Mouse (Mus musculus) bone marrow macrophage, adult 2 months (primary cell): ENCODE data around the gene Fam219a. TPM values are rescaled to one million over a fixed set of nuclear protein-coding genes. Genes with fewer than 3 reads are reported as not detected.

Experiments used
- H3K27ac ChIP-seq: 2 replicates; pipeline ENCODE4 v1.5.1; 2012; ENCODE audit warnings: low read depth, low read length; ENCODE audit not compliant: insufficient read depth
- H3K4me1 ChIP-seq: 2 replicates; pipeline ENCODE4 v1.6.1; 2012; ENCODE audit warnings: low read length; ENCODE audit not compliant: control insufficient read depth, insufficient read depth
- H3K4me3 ChIP-seq: 2 replicates; pipeline ENCODE4 v1.5.1; 2012; ENCODE audit warnings: mild to moderate bottlenecking, low read length, moderate library complexity; ENCODE audit not compliant: insufficient read depth
- CTCF ChIP-seq: IDR thresholded peaks from 2 replicates; pipeline ENCODE4 v1.5.1; 2012; ENCODE audit warnings: low read depth, mild to moderate bottlenecking, low read length, moderate library complexity
- POLR2A ChIP-seq: IDR thresholded peaks from 2 replicates; pipeline ENCODE4 v1.6.1; 2012; ENCODE audit warnings: mild to moderate bottlenecking, low read depth, low read length, borderline replicate concordance
- polyA plus RNA-seq: library from polyadenylated mRNA; stranded (reverse); fragments of >200 nt; gene quantifications from 2 replicates; pipeline ENCODE4 v1.2.4, GENCODE M21; 2012; ENCODE audit not compliant: missing spikeins, insufficient read depth, insufficient read length

Gene Fam219a
- polyA plus RNA-seq, 1 experiment, result 35.2 TPM

DNA sequence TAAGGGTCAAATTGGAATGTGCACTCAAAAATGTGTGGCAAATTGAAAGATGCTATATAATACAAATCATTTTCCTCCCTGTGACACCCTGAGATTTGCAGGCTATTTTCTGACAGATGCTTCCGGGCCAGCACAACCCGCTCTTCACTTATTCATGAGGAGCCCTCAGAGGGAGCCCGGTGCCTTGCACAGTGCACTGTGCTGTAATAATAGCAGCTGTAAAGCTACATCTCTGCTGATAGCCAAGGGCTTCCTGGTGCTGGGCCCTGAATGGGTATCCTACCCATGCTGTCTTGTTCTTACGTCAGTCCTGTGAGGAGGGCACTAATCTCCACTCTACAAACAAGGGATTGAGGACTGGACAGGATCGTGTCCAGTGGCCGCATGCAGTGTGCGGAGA is 14.0 kb upstream of the Fam219a start:
- no peak overlapping the region for H3K27ac ChIP-seq
- no peak overlapping the region for H3K4me3 ChIP-seq
- TF ChIP-seq CTCF (no peak), POLR2A (no peak)
- no peaks in the 10 kb centered on the region for H3K4me1 ChIP-seq

DNA sequence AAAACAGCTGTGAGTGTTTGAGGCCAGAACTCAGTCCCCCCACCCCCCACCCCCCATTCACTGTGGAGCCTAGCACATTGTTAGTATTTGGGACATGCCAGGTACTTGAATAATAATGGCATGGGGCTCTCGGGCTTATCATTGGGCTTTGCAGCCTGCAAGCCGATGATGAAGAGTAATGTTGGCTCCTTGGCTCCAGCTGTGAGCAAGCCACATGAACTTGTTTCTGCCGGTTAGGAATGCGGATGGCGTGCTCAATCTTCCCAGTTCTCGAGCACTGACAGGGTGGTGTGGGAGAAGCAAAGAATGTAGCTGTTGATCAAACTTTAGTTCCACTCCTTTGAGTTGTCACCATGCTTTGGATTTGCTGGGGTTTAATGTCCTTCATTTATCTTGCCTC is 6.6 kb upstream of the Fam219a start:
- H3K27ac ChIP-seq, result no peak overlapping the region
- TF ChIP-seq POLR2A (no peak), CTCF (no peak)
- no peaks in the 10 kb centered on the region for H3K4me1 ChIP-seq
- no peak overlapping the region for H3K4me3 ChIP-seq

DNA sequence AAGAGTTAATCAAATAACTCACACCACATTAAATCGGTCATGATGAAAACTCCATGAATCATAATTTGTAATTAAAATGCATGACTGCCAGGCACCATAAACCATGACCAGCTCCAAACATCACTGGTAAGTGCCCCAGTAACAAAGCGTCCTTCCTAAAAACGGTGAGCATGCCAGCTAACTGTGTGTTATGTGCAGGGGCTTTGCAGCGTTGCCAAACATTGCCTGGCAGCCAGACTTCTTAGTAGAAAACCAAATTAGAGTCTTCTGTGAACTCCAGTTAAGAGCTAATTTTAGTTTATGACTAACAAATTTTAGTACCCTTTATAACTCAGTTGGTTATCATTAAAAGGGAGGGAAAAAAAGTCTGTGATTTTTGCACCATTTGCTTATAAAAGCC is 4.2 kb upstream of the Fam219a start:
- TF ChIP-seq CTCF (no peak), POLR2A (no peak)
- Histone ChIP-seq H3K27ac (no peak overlapping the region), H3K4me1 (peaks cover 6% of the 10 kb centered on the region), H3K4me3 (no peak overlapping the region)

DNA sequence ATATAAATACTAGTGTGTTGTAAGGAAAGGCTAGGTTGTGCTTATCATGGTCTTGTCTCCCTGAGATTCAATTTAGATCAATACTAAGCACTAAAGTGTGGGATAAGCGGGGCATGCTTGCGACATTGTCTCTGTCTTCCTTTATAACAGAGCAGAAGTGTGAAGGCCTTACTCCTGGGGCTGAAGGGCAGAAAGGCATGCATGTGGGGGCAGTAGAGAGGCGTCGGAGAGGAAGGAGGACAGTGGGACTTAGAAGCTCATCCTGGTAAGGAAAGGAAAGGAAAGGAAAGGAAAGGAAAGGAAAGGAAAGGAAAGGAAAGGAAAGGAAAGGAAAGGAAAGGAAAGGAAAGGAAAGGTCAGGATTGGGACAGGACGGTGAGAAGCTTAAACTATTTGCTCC is 2.2 kb upstream of the Fam219a start:
- H3K4me3 ChIP-seq, result no peak overlapping the region
- TF ChIP-seq POLR2A (no peak), CTCF (peak; percentile 49; the same call in 1 of the 2 replicates)
- H3K27ac ChIP-seq, result no peak overlapping the region
- peaks cover 18% of the 10 kb centered on the region for H3K4me1 ChIP-seq

DNA sequence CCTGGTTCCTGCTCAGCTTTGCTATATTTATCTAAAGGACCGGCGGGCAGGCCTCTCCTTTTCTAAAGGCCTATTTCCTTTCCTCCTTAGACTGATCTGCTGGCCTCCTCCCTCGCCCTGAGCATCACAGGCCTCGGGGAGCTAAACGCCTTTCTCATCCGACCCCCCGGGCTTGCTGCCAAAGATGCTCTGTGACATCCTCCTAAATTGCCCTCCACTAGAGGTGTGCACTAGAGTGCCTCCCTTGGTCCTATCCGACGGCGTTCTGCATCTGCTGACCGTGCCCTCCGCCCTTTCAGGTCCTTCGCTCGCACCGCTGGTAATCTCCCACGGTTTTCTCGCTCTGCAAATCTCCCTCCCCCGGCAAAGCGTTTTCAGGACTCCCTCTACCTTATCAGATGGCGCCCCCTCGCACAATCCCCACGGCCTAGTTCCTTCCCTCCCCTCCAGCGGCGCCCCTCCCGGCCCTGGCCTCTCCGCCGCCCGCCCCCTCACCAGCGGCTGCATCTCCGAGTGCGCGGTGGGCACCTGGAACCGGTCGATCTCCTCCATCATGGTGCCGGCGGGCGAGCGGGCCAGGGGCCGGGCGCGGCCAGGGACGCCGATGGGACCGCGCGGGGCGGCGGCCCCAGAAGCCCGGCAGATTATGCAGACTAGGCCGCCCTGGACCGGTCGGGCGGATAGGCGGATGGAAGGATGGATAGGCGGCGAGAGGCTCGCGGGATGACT is 492 bp downstream of the Fam219a start:
- TF ChIP-seq POLR2A (no peak), CTCF (no peak)
- Histone ChIP-seq H3K4me3 (peak overlapping the region; percentile 84), H3K4me1 (peaks cover 37% of the 10 kb centered on the region), H3K27ac (peak overlapping the region; percentile 61)

DNA sequence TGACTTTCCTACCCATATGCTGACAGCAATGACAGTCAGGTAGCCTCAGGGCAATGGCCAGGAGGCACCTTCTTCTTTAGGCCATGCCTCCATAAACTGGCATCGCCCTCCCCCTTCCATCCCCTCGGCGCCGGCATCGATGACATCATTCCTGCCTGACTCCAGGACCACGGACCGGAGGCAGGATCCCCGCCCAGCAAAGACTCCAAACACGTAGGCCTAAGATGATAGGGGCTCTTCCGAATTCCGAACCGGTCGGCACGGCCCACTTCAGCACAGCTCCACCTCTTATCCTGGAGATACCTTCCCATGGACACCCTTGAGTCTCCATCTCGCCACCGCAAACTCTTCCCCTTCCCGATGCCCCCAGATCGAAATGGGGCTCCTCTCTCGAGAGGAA is 1.1 kb downstream of the Fam219a start:
- no peak overlapping the region for H3K27ac ChIP-seq
- peaks cover 44% of the 10 kb centered on the region for H3K4me1 ChIP-seq
- TF ChIP-seq POLR2A, result no peak
- TF ChIP-seq CTCF, result no peak
- peak overlapping the region; percentile 84 for H3K4me3 ChIP-seq

DNA sequence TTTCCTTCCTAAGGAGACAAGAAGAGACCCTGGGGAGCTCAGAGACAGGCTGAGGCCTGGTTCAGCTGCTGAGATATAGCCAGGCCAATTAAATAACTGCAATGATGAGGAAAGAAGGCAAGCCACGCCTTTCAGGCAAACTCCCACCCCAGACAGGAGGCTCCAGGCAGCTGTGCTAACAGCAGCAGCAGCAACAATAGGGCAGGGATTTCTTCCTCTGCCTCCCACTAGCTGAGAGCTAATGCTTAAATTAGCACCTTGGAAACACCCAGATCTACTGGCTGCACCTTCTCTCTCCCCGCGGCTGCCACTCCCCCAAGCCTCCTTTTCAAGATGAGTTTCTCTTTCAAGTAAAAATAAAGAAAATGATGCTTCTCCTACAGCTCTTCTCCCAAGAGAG is 3.2 kb downstream of the Fam219a start:
- peaks cover 49% of the 10 kb centered on the region for H3K4me1 ChIP-seq
- no peak overlapping the region for H3K4me3 ChIP-seq
- no peak overlapping the region for H3K27ac ChIP-seq
- TF ChIP-seq POLR2A (no peak), CTCF (no peak)

DNA sequence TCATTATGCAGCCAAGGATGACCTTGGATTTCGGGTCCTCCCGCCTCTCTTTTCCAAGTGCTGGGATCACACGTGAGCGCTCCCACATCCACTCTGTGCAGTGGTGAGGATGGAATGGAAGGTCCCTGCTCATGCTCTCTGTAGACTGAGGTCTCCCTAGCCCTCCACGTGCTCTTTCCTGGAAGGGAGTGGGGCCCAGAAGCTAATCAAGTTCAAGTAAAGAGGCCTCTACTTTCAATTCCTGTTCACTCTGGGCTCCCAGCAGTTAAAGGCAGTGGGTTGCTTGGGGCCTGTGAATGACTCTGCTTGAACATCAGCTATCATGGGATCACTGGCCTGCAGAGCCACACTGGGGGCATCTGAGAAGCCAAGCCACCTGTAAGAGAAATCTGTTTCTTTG is 6.0 kb downstream of the Fam219a start:
- TF ChIP-seq POLR2A, result no peak
- TF ChIP-seq CTCF, result no peak
- Histone ChIP-seq H3K27ac (peak overlapping the region; percentile 14), H3K4me3 (no peak overlapping the region), H3K4me1 (peaks cover 54% of the 10 kb centered on the region)

DNA sequence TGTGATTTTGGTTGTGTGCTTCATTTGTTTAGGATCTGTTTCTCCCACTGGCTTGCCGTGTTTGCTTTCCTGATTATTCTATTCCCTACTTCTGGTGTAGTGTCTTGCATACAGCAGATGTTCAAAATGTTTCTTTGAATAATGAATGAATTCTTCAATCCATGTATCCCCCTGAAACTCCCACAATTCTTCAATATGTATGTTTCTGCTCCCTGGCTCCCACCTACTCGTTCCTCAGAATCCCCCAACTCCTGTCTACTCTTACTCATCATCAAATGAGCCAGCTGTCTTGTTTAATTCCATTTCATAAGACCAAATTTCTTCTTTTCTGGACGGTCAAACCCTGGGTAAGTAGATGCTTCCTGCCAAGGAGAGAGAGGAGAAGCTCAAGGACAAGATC is 12.2 kb downstream of the Fam219a start:
- no peak overlapping the region for H3K4me3 ChIP-seq
- TF ChIP-seq CTCF (no peak), POLR2A (no peak)
- H3K27ac ChIP-seq, result peak overlapping the region; percentile 97
- peaks cover 54% of the 10 kb centered on the region for H3K4me1 ChIP-seq

DNA sequence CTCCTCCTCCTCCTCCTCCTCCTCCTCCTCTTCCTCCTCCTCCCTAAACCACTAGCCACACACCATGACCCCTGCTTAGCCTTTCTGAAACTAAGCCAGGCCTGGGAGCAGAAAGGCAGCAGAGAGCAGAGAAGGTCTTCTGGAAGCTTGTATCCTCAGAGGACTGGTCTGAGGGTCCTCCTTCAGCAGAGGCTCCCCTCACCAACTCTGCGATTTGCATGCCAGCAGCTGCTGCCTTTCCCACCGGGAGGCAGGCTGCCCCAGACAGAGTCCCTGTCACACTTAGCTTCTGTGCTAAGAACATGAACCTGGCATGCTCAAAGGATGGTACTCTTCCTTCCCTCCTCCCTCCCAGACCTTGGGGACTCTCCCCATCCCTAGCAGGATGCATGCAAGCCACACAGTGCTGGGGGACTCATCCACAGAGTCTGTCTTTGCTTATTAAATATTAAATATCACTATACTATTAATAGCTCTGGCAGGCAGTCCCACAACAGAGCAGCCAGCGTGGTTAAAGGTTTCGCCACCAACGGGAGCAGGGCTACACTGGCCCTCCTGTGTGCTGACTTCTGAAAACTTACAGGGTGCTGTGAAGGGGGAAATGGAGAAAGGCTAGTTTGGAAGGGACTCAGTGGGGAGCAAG is 12.9 kb downstream of the Fam219a start:
- TF ChIP-seq POLR2A (no peak), CTCF (no peak)
- H3K4me3 ChIP-seq, result no peak overlapping the region
- peak overlapping the region; percentile 97 for H3K27ac ChIP-seq
- H3K4me1 ChIP-seq, result peaks cover 54% of the 10 kb centered on the region
